Mouse (Mus musculus): ENCODE measurements around the gene St3gal5.

DNA sequence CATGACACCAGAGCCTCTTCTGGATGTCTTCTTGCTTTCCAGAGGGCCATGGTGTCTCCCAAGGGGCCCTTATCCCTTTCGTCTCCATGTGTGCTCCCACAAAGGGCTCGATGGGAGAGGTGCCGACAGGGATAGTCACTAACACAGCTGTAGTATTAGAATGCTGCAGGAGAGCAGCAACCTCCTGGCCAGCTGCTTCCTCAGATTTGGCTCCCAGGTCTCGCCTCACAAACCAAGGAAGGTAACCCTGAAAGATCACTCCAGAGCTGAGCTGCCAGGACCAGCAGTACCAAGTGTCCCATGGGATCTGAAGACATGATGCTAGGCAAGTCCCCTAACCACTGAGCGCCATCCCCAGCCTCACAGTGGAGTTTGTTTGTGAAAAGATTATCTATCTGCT, 105.3 kb downstream of the St3gal5 start:
- TF ChIP-seq FLI1 (IDR thresholded peaks at IDR 0.05; ENCODE audit: low read length) = no peak
- no peak for TF ChIP-seq GATA1 (IDR thresholded peaks at IDR 0.05; ENCODE audit: borderline replicate concordance, low read length)

All from megakaryocyte, embryonic 14.5 days (primary cell).